Mouse (Mus musculus) limb, embryonic 12.5 days (tissue): Measurements from ENCODE around the gene Clec4g. TPM values are rescaled to one million over a fixed set of nuclear protein-coding genes. Genes with fewer than 3 reads are reported as not detected.
"Not testable (repeated sequence)": the region's sequence is repeated elsewhere in the genome, so short reads cannot be mapped to it uniquely, and the experiment has no call there.

Experiments used
- ATAC-seq: fragments of 200-750 bp; cut with Nextera tagmentation; 2 replicates; pipeline ENCODE4 v1.8.0; 2017; ENCODE audit warnings: low read depth, moderate TSS enrichment; ENCODE audit not compliant: insufficient number of reproducible peaks, insufficient read depth, low FRiP score, low TSS enrichment
- H3K27ac ChIP-seq: fragments of 300-500 bp; sonication (generic); 2 replicates; pipeline ENCODE4 v1.5.1; 2016; ENCODE audit warnings: mild to moderate bottlenecking, moderate library complexity
- H3K27me3 ChIP-seq: fragments of 300-500 bp; sonication (generic); 2 replicates; pipeline ENCODE4 v1.6.1; 2016; ENCODE audit warnings: mild to moderate bottlenecking, moderate library complexity
- H3K36me3 ChIP-seq: fragments of 300-500 bp; sonication (generic); 2 replicates; pipeline ENCODE4 v1.6.1; 2016; ENCODE audit warnings: mild to moderate bottlenecking, moderate library complexity
- H3K4me1 ChIP-seq: fragments of 300-500 bp; sonication (generic); replicated peaks from 2 replicates; pipeline ENCODE4 v1.6.1; 2016
- H3K4me2 ChIP-seq: fragments of 300-500 bp; sonication (generic); 2 replicates; pipeline ENCODE4 v1.6.1; 2016; ENCODE audit warnings: mild to moderate bottlenecking, moderate library complexity
- H3K4me3 ChIP-seq: fragments of 300-500 bp; sonication (generic); replicated peaks from 2 replicates; pipeline ENCODE4 v1.5.1; 2016; ENCODE audit warnings: mild to moderate bottlenecking
- H3K9ac ChIP-seq: fragments of 300-500 bp; sonication (generic); replicated peaks from 2 replicates; pipeline ENCODE4 v1.6.1; 2016; ENCODE audit warnings: mild to moderate bottlenecking, moderate library complexity
- H3K9me3 ChIP-seq: fragments of 300-500 bp; sonication (generic); 2 replicates; pipeline ENCODE4 v1.6.1; 2016; ENCODE audit warnings: mild to moderate bottlenecking, moderate library complexity
- WGBS: fragments of 180-500 bp; shearing (Covaris S2); methylation state at CpG from one replicate; pipeline ENCODE4 v1.1.7; 2016; 5-methylcytosine and 5-hydroxymethylcytosine counted together
- polyA plus RNA-seq: library from polyadenylated mRNA; unstranded; fragments of >200 nt; fragmentation: Nextera tagmentation; extraction: Ambion mirVana; gene quantifications from 2 replicates; pipeline ENCODE4 v1.2.1, GENCODE M21; 2016

Gene Clec4g
- not detected in 2 replicates for polyA plus RNA-seq

DNA sequence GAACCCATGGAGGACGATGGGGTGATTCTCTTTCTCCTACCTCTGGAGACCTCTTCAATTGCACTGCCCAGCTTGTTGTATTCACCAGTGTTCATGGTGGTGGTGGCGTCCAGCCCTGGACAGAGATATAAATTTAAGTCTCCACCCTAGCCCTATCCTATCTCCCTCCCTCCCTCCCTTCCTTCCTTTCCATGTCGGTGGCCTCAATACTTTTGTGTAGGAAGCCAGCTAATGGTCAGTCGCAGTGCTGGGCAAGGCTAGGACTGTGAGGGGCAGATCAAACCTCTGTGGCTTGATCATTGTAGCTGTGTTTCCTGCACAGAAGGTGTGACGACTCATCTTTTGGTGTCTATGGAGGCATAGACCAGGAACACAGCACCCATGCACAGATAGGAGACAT lies at the start of gene Clec4g:
TSS of gene Clec4g (minus strand) at position 101 of the 400 bp plus-strand sequence.
- WGBS: 69% methylated on average over 5 of the region's 5 CpGs
- H3K4me1 ChIP-seq: no peaks in the 10 kb centered on the region
- no peaks in the 10 kb centered on the region for H3K36me3 ChIP-seq
- no peak within 1 kb of the TSS for H3K27ac ChIP-seq
- no peaks in the 10 kb centered on the region for H3K9me3 ChIP-seq
- H3K27me3 ChIP-seq: no peaks in the 10 kb centered on the region
- H3K4me3 ChIP-seq: no peak within 1 kb of the TSS
- no peak within 1 kb of the TSS for H3K4me2 ChIP-seq
- no peak for ATAC-seq
- no peak within 1 kb of the TSS for H3K9ac ChIP-seq

DNA sequence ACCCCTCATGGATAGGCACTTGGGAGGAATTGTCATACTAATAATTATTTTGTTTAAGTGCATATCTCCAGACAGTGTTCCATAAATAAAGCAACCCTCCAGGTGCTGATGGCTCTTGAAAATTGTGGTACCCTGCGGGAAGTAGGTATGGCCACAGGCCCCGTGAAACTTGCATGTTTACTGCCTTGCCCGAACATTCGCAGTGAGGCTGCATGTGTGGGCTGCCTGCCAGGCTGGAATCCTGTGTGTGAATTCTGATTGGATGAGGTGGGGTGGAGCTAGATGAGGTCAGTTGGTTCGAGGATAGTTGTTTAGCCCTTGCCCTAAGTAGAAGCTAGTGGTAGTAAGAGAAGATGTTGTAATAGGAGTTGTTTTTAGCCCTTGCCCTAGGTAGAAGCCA lies 48.2 kb upstream of the Clec4g start:
- not testable (repeated sequence) for H3K4me1 ChIP-seq, ATAC-seq, H3K4me3 ChIP-seq, H3K27ac ChIP-seq, H3K27me3 ChIP-seq, H3K4me2 ChIP-seq, H3K9ac ChIP-seq, H3K36me3 ChIP-seq
- 83% methylated on average over 5 of the region's 5 CpGs for WGBS
- peaks cover 26% of the 10 kb centered on the region for H3K9me3 ChIP-seq

DNA sequence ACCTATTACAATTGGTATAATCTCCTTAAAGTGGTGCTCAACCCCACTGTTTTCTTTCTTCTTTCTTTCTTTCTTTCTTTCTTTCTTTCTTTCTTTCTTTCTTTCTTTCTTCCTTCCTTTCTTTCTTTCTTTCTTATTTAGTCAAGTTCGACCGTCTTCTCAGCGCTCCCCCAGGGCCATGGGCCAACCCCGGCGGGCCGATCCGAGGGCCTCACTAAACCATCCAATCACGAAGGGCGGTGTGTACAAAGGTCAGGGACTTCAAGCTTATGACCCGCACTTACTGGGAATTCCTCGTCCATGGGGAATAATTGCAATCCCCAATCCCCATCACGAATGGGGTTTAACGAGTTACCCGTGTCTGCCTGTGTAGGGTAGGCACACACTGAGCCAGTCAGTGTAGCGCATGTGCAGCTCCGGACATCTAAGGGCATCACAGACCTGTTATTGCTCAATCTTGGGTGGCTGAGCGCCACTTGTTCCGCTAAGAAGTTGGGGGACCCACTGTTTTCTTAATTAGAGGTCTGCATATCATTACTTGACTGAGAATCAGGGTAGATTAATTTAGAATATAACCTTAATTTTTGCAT lies 33.9 kb upstream of the Clec4g start:
- 70% methylated on average over 18 of the region's 18 CpGs for WGBS
- Histone ChIP-seq H3K4me1 (no peaks in the 10 kb centered on the region), H3K27ac (no peak overlapping the region), H3K9ac (no peak overlapping the region), H3K27me3 (no peaks in the 10 kb centered on the region), H3K4me3 (no peak overlapping the region), H3K36me3 (no peaks in the 10 kb centered on the region), H3K9me3 (peaks cover 7% of the 10 kb centered on the region; the same call in 1 of the 2 replicates), H3K4me2 (no peak overlapping the region)
- ATAC-seq: peak; percentile 100

DNA sequence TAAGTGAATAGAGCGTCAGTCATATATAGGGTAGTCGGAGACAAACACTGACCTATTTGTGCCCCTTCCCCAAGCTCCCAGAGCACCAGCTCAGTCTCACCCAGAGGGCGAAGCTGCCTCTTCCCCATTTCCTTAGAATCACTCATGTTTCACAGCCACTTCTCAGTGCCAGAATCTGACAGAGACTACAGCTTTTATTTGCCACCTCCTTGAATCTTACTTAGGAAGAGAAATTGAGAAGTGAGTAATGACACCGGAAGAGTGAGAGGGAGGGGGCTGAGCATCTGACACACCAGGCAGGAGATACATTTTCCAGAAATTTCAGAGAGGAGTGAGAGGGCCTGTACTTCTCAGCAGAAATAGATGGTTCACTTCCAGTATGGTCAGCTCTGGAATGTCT lies 28.3 kb upstream of the Clec4g start, which contains the start of gene Cd209a:
TSS of gene Cd209a (minus strand) at position 224 of the 400 bp plus-strand sequence.
- no peak for ATAC-seq
- WGBS: 92% methylated on average over 4 of the region's 4 CpGs
- H3K4me1 ChIP-seq: no peaks in the 10 kb centered on the region
- H3K9ac ChIP-seq: no peak within 1 kb of the TSS
- no peak within 1 kb of the TSS for H3K27ac ChIP-seq
- H3K4me3 ChIP-seq: no peak within 1 kb of the TSS
- H3K27me3 ChIP-seq: no peaks in the 10 kb centered on the region
- no peak within 1 kb of the TSS for H3K4me2 ChIP-seq
- no peaks in the 10 kb centered on the region for H3K36me3 ChIP-seq
- H3K9me3 ChIP-seq: peaks cover 6% of the 10 kb centered on the region

DNA sequence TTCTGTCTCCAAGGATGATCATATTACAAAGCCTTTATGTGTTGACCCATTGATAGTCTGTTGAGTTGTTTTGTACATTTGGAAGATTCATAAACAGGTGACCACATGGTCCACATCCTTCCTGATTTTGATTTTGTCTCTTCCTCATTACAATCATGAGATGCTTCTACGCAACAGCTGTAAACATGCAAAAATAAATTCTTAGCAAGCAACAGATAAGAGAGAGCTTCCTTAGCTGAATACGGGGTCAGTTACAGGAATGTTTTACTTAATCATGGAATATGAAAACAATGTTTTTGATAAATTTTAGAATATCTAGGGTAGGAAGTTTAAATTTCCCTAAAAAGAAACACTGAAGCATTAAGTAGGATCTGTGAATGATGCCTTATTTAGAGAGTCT lies 16.5 kb upstream of the Clec4g start:
- Histone ChIP-seq H3K9me3 (no peaks in the 10 kb centered on the region), H3K27ac (no peak overlapping the region), H3K36me3 (no peaks in the 10 kb centered on the region), H3K4me1 (no peaks in the 10 kb centered on the region), H3K27me3 (no peaks in the 10 kb centered on the region), H3K4me3 (no peak overlapping the region), H3K9ac (no peak overlapping the region), H3K4me2 (no peak overlapping the region)
- 91% methylated on average over 2 of the region's 2 CpGs for WGBS
- no peak for ATAC-seq

DNA sequence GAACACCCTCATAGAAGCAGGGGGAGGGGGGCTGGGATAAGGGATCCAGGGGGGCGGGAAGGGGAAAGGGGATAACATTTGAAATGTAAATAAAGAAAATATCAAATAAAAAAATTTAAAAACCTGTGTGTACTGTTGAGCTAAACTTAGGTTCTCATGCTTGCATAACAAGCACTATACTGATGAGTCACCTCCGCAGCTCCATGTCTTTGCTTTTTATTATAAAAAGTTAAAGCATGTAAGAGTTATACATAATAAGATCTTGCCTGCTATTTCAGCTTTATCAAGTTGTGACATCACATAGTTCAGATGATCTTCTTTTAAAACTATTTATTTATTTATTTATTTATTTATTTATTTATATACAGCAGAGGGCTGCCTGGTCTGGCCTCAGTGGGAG lies 15.1 kb upstream of the Clec4g start:
- 96% methylated on average over 2 of the region's 2 CpGs for WGBS
- no peaks in the 10 kb centered on the region for H3K4me1 ChIP-seq
- ATAC-seq: no peak
- H3K27me3 ChIP-seq: no peaks in the 10 kb centered on the region
- no peak overlapping the region for H3K27ac ChIP-seq
- H3K9ac ChIP-seq: no peak overlapping the region
- H3K4me2 ChIP-seq: no peak overlapping the region
- no peak overlapping the region for H3K4me3 ChIP-seq
- H3K36me3 ChIP-seq: no peaks in the 10 kb centered on the region
- no peaks in the 10 kb centered on the region for H3K9me3 ChIP-seq

DNA sequence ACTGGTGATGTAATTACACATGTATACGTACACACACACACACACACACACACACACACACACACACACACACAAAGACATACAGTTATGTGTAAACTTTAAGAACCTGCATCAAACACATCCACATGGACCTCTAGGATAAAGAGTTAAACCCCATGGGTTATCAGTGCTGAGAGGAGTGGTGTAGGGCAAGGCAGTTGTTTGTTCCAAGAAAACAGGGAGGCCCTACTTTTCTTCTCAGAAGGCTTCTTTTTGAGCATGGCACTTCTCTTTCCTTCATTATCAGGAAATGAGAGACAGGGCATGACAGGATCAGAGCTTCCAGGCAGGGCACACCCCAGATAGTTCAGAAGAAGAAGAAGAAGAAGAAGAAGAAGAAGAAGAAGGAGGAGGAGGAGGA lies 13.6 kb upstream of the Clec4g start:
- Histone ChIP-seq H3K4me2 (no peak overlapping the region), H3K4me3 (no peak overlapping the region), H3K36me3 (no peaks in the 10 kb centered on the region), H3K27me3 (no peaks in the 10 kb centered on the region), H3K27ac (no peak overlapping the region), H3K9ac (no peak overlapping the region), H3K9me3 (no peaks in the 10 kb centered on the region), H3K4me1 (no peaks in the 10 kb centered on the region)
- WGBS: 38% methylated on average over 1 of the region's 1 CpGs
- no peak for ATAC-seq

DNA sequence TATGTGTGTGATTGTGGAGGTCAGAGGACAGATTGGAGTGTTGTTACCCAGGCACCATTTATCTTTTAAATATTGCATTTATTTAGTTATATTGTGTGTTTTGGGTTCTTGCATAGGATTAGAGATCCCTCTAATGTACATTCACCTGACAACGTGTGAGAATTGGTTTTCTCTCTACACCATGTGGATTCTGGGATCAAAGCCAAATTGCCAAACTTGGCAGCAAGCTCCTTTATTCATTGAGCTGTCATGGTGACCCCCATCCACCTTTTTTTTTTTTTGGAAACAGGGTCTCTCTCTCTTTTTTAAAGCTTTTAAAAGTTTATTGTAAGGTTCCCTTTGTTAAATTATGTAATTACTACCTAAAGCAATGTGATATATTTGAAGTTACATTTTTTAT lies 590 bp upstream of the Clec4g start:
- H3K36me3 ChIP-seq: no peaks in the 10 kb centered on the region
- H3K9me3 ChIP-seq: no peaks in the 10 kb centered on the region
- H3K4me3 ChIP-seq: no peak overlapping the region
- H3K27ac ChIP-seq: no peak overlapping the region
- H3K9ac ChIP-seq: no peak overlapping the region
- no peak overlapping the region for H3K4me2 ChIP-seq
- no peaks in the 10 kb centered on the region for H3K4me1 ChIP-seq
- H3K27me3 ChIP-seq: no peaks in the 10 kb centered on the region
- ATAC-seq: no peak
- 45% methylated on average over 1 of the region's 1 CpGs for WGBS

DNA sequence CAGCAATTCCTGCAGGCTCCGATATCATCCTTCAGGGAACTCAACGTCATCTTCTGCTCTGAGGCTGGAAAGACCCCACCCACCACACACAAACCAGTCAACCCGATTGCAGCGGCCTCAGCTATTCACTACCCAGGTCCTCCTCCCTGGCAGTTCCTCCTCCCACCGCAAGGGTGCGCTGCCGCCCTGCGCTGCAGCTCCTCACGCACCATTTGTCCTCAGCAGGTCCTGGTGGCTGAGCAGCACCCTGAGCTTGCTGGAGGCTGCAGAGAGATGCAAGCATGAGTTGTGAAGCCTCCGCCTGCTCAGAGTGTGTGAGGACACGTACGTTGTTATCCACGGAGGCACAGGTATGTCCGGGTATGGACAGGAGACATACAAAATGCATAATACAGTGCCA lies 1.9 kb downstream of the Clec4g start:
- Histone ChIP-seq H3K9ac (no peak overlapping the region), H3K4me2 (no peak overlapping the region), H3K36me3 (no peaks in the 10 kb centered on the region), H3K9me3 (no peaks in the 10 kb centered on the region), H3K27me3 (no peaks in the 10 kb centered on the region), H3K4me1 (no peaks in the 10 kb centered on the region), H3K27ac (no peak overlapping the region), H3K4me3 (no peak overlapping the region)
- ATAC-seq: no peak
- 17% methylated on average over 14 of the region's 14 CpGs for WGBS

DNA sequence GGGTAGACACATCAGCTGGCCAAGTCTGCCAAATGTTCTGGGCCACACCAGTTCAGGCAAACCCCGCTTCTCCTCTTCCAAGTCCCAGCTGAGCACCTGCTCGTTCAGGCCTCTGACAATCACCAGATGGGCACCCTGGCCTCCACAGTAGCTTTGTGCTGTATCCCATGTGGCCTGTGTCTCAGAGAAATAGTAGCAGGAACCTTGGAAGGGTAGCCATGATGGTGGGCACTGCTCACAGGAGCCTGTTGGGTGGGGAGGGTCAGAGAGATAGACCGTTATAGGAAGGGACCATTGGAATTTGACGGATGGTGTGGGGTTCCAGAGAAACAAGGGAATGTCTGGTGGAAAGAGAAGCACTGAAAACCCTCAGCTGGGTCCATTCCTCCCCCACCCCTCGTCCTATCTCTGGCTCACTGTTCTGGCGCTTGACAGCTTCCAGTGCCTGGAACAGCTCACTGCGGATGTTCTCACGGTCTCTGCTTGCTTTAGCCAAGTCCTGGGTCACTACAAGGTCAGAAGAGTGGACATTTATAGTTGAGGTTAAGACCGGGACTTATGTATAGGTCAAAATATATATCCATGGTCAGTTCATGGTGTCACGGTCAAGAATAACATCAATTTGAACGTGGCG lies 3.0 kb downstream of the Clec4g start:
- no peak for ATAC-seq
- Histone ChIP-seq H3K27me3 (no peaks in the 10 kb centered on the region), H3K4me3 (no peak overlapping the region), H3K36me3 (no peaks in the 10 kb centered on the region), H3K4me2 (no peak overlapping the region), H3K27ac (no peak overlapping the region), H3K4me1 (no peaks in the 10 kb centered on the region), H3K9me3 (no peaks in the 10 kb centered on the region), H3K9ac (no peak overlapping the region)
- 82% methylated on average over 12 of the region's 12 CpGs for WGBS

DNA sequence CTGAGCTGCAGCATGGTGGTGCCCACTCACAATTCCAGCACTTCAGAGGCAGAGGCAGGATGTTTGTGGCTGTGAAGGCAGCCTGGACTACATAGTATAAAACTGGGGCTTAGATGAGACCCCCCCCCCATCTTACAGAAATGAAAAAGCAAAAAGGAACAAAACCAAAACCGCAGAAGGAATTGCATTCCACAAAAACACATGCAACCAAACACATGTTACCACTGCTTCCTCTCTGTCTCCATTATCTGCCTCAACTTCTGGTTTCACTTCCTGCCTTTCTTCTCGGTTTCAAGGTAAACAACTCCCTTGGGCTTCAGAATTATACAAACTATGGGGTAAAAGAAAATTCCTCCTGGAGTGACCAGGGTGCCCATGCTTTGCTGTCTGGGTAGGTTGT lies 8.8 kb downstream of the Clec4g start:
- H3K4me1 ChIP-seq: no peaks in the 10 kb centered on the region
- H3K4me2 ChIP-seq: no peak overlapping the region
- H3K4me3 ChIP-seq: no peak overlapping the region
- H3K9ac ChIP-seq: no peak overlapping the region
- H3K9me3 ChIP-seq: no peaks in the 10 kb centered on the region
- H3K27me3 ChIP-seq: no peaks in the 10 kb centered on the region
- ATAC-seq: no peak
- WGBS: 61% methylated on average over 2 of the region's 2 CpGs
- H3K36me3 ChIP-seq: no peaks in the 10 kb centered on the region
- no peak overlapping the region for H3K27ac ChIP-seq

DNA sequence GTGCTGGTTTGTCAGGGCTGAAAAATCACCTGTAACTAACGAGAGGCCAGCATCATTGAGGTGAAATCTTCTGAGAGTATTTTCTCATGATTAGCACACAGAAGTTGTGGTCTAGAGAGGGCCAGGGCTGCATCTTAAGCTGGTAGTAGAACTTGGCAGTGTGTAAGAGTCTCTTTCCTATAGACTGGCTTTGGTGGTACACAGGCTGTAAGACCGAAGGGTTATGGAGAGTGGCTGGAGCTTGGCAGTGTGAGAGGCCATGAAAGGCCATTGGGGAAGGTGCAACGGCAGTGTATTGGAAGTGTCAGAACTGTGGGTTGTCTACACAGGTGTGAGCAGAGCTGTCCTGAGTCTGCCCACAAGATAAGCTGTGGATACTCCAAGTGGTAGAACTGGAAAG lies 10.1 kb downstream of the Clec4g start:
- 80% methylated on average over 3 of the region's 3 CpGs for WGBS

More for the DNA sequence above, 10.1 kb downstream of the Clec4g start:
- H3K4me1 ChIP-seq: no peaks in the 10 kb centered on the region
- H3K9me3 ChIP-seq: no peaks in the 10 kb centered on the region
- H3K4me2 ChIP-seq: no peak overlapping the region
- H3K27me3 ChIP-seq: no peaks in the 10 kb centered on the region
- ATAC-seq: no peak
- H3K27ac ChIP-seq: no peak overlapping the region
- no peak overlapping the region for H3K9ac ChIP-seq
- H3K36me3 ChIP-seq: no peaks in the 10 kb centered on the region
- H3K4me3 ChIP-seq: no peak overlapping the region
